Mouse (Mus musculus): ENCODE measurements around the gene Gm10668. TPM values are rescaled to one million over a fixed set of nuclear protein-coding genes. Genes with fewer than 3 reads are reported as not detected.
"Not testable (repeated sequence)": the region's sequence is repeated elsewhere in the genome, so short reads cannot be mapped to it uniquely, and the experiment has no call there.

Gene Gm10668
- not detected in 2 replicates for polyA plus RNA-seq (2014; fragmentation: Nextera tagmentation; extraction: Ambion mirVana)

- no CpG with 5 or more reads among the region's 1 CpGs for WGBS
- not testable (repeated sequence) for ATAC-seq; H3K4me3 ChIP-seq (ENCODE audit: low read depth, low read length); H3K27me3 ChIP-seq (replicated peaks; ENCODE audit: control insufficient read depth, insufficient read depth, low read length); H3K36me3 ChIP-seq (ENCODE audit: control insufficient read depth, insufficient read depth, low read length); DNase-seq (ENCODE audit: low spot score); H3K9ac ChIP-seq (ENCODE audit: low read length); H3K4me1 ChIP-seq (ENCODE audit: control insufficient read depth, insufficient read depth, low read length); H3K9me3 ChIP-seq (replicated peaks; ENCODE audit: control insufficient read depth, low read length); H3K27ac ChIP-seq (ENCODE audit: low read depth, low read length); H3K4me2 ChIP-seq (ENCODE audit: low read length)
Observed at GRCm38 (mm10) chr7:20730524-20730923, at the start of gene Gm10668. Gm10668 (minus strand) TSS chr7:20730624.

- H3K4me3 ChIP-seq (ENCODE audit: low read depth, low read length); H3K4me1 ChIP-seq (ENCODE audit: control insufficient read depth, insufficient read depth, low read length); ATAC-seq; H3K36me3 ChIP-seq (ENCODE audit: control insufficient read depth, insufficient read depth, low read length); H3K9me3 ChIP-seq (replicated peaks; ENCODE audit: control insufficient read depth, low read length); H3K27me3 ChIP-seq (replicated peaks; ENCODE audit: control insufficient read depth, insufficient read depth, low read length); H3K4me2 ChIP-seq (ENCODE audit: low read length); H3K27ac ChIP-seq (ENCODE audit: low read depth, low read length); DNase-seq (ENCODE audit: low spot score); H3K9ac ChIP-seq (ENCODE audit: low read length): not testable (repeated sequence)
- WGBS, result no CpG with 5 or more reads among the region's 3 CpGs
Observed at GRCm38 (mm10) chr7:20770885-20771284, 40.5 kb upstream of the Gm10668 start, which contains the start of gene Vmn1r112. Vmn1r112 (plus strand) TSS chr7:20771185.

- no CpG with 5 or more reads among the region's 2 CpGs for WGBS
- H3K4me2 ChIP-seq (ENCODE audit: low read length), result not testable (repeated sequence)
Observed at GRCm38 (mm10) chr7:20703116-20703515, 27.3 kb downstream of the Gm10668 start, which contains the start of gene Vmn1r111. Vmn1r111 (minus strand) TSS chr7:20703216.

More at GRCm38 (mm10) chr7:20703116-20703515, 27.3 kb downstream of the Gm10668 start, which contains the start of gene Vmn1r111:
- not testable (repeated sequence) for H3K36me3 ChIP-seq (ENCODE audit: control insufficient read depth, insufficient read depth, low read length); H3K4me1 ChIP-seq (ENCODE audit: control insufficient read depth, insufficient read depth, low read length); ATAC-seq; H3K27me3 ChIP-seq (replicated peaks; ENCODE audit: control insufficient read depth, insufficient read depth, low read length); H3K9ac ChIP-seq (ENCODE audit: low read length); DNase-seq (ENCODE audit: low spot score); H3K27ac ChIP-seq (ENCODE audit: low read depth, low read length); H3K9me3 ChIP-seq (replicated peaks; ENCODE audit: control insufficient read depth, low read length); H3K4me3 ChIP-seq (ENCODE audit: low read depth, low read length)

Other genes with a start within 250 kb of the Gm10668 start
- gene Vmn1r103, start 220.1 kb downstream of the Gm10668 start, polyA plus RNA-seq (2014; fragmentation: Nextera tagmentation; extraction: Ambion mirVana), result not detected in 2 replicates
- not detected in 2 replicates for gene Vmn1r104, start 196.8 kb downstream of the Gm10668 start, polyA plus RNA-seq (2014; fragmentation: Nextera tagmentation; extraction: Ambion mirVana)
- gene Gm5726, start 184.9 kb downstream of the Gm10668 start, polyA plus RNA-seq (2014; fragmentation: Nextera tagmentation; extraction: Ambion mirVana), result not detected in 2 replicates
- not detected in 2 replicates for gene Gm4141, start 154.4 kb downstream of the Gm10668 start, polyA plus RNA-seq (2014; fragmentation: Nextera tagmentation; extraction: Ambion mirVana)
- not detected in 2 replicates for gene Gm4513, start 131.6 kb downstream of the Gm10668 start, polyA plus RNA-seq (2014; fragmentation: Nextera tagmentation; extraction: Ambion mirVana)
- gene Vmn1r107, start 61.7 kb downstream of the Gm10668 start, polyA plus RNA-seq (2014; fragmentation: Nextera tagmentation; extraction: Ambion mirVana), result not detected in 2 replicates
- not detected in 2 replicates for gene Vmn1r111, start 27.4 kb downstream of the Gm10668 start, polyA plus RNA-seq (2014; fragmentation: Nextera tagmentation; extraction: Ambion mirVana)
- not detected in 2 replicates for gene Vmn1r112, start 40.6 kb upstream of the Gm10668 start, polyA plus RNA-seq (2014; fragmentation: Nextera tagmentation; extraction: Ambion mirVana)
- not detected in 2 replicates for gene Vmn1r113, start 56.7 kb upstream of the Gm10668 start, polyA plus RNA-seq (2014; fragmentation: Nextera tagmentation; extraction: Ambion mirVana)
- not detected in 2 replicates for gene Vmn1r114, start 81.6 kb upstream of the Gm10668 start, polyA plus RNA-seq (2014; fragmentation: Nextera tagmentation; extraction: Ambion mirVana)
- not detected in 2 replicates for gene Vmn1r115, start 114.4 kb upstream of the Gm10668 start, polyA plus RNA-seq (2014; fragmentation: Nextera tagmentation; extraction: Ambion mirVana)
- not detected in 2 replicates for gene Vmn1r116, start 141.6 kb upstream of the Gm10668 start, polyA plus RNA-seq (2014; fragmentation: Nextera tagmentation; extraction: Ambion mirVana)
- not detected in 2 replicates for gene Vmn1r117, start 153.5 kb upstream of the Gm10668 start, polyA plus RNA-seq (2014; fragmentation: Nextera tagmentation; extraction: Ambion mirVana)
- gene Vmn1r118, start 181.7 kb upstream of the Gm10668 start, polyA plus RNA-seq (2014; fragmentation: Nextera tagmentation; extraction: Ambion mirVana), result not detected in 2 replicates

All from forebrain, embryonic 14.5 days (tissue).